Mouse (Mus musculus) frontal cortex, postnatal 25 days (tissue): ENCODE measurements around the gene 1700129C05Rik.

Source experiments
- DNase-seq, 2 experiments: peaks; one replicate each; pipeline ENCODE4 v3.0.0; 2022; ENCODE audit warnings: low spot score in 2 of 2

1700129C05Rik gene

GRCm38 (mm10) chr14:59142793-59143192 is at the start of gene 1700129C05Rik:
1700129C05Rik (minus strand) TSS chr14:59142893.
- DNase-seq: no peak

GRCm38 (mm10) chr14:59186121-59186520 is 43.4 kb upstream of the 1700129C05Rik start:
- no peak for DNase-seq

- DNase-seq: no peak
Measured at GRCm38 (mm10) chr14:59185514-59185913, 42.8 kb upstream of the 1700129C05Rik start.

- DNase-seq: no peak
Measured at GRCm38 (mm10) chr14:59182732-59183131, 40.0 kb upstream of the 1700129C05Rik start.

GRCm38 (mm10) chr14:59178649-59179048 is 36.0 kb upstream of the 1700129C05Rik start, which contains the start of gene Gm5142:
Gm5142 (minus strand) TSS chr14:59178749.
- DNase-seq: no peak

GRCm38 (mm10) chr14:59157016-59157698 is 14.5 kb upstream of the 1700129C05Rik start:
- no peak for DNase-seq

GRCm38 (mm10) chr14:59155589-59155988 is 12.9 kb upstream of the 1700129C05Rik start:
- no peak for DNase-seq

GRCm38 (mm10) chr14:59114281-59114680 is 28.4 kb downstream of the 1700129C05Rik start:
- DNase-seq: no peak

- no peak for DNase-seq
Measured at GRCm38 (mm10) chr14:59104006-59104605, 38.6 kb downstream of the 1700129C05Rik start.

GRCm38 (mm10) chr14:59093601-59094000 is 49.1 kb downstream of the 1700129C05Rik start:
- DNase-seq: no peak

- peak in 1 of 2 experiments; percentile 21 for DNase-seq
Measured at GRCm38 (mm10) chr14:59084396-59084795, 58.3 kb downstream of the 1700129C05Rik start.
